ENCODE assay signal across 11 mouse cellular contexts in the genomic region with DNA sequence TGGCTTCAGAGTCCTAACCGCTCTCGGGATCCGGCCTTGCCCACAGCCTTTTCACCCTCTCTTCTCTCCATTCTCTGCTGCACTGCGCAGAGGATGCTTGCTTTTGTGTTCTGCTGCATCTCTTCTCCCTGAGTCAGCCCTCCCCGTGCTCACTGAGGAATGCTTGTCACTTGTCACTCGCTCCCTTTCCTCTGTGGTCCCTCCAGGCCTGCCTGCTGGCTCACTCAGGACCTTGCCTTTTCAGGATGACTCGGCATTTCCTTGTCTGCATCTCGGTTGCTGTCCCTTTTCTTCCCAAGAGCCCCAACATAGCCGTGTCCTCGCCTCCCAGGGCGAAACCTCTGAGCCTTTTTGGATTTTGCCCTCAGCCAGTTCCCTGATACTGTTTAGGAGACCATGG. TPM values are rescaled to one million over a fixed set of nuclear protein-coding genes. Genes with fewer than 3 reads are reported as not detected.
DNase-seq lines count a peak whose midpoint lies in the region; ATAC-seq and TF ChIP-seq lines count a peak whose summit lies in the region.
"Had no signal": no experiment of that assay in that cellular context is flagged by ENCODE, and none has a peak within 500 bp of the region (broad histone marks: within the 10 kb centered on the region; RNA-seq: fewer than 3 reads in every experiment).

No protein-coding gene starts in this region.

- no peaks in the 10 kb centered on the region for H3K27me3 ChIP-seq in lung, embryonic 14.5 days (ENCODE audit: insufficient read depth, low read length)
- no peaks in the 10 kb centered on the region for H3K27me3 ChIP-seq in liver, embryonic 13.5 days

- peak; percentile 36; the same call in 1 of the 2 replicates for ATAC-seq in lung, embryonic 14.5 days (ENCODE audit: insufficient read depth)
- peak; percentile 87 for ATAC-seq in liver, embryonic 13.5 days (ENCODE audit: low read depth)

- H3K4me1 ChIP-seq in lung, embryonic 14.5 days (ENCODE audit: insufficient read depth), result no peaks in the 10 kb centered on the region; the same call in 1 of the 2 replicates
- peaks cover 87% of the 10 kb centered on the region for H3K4me1 ChIP-seq in liver, embryonic 13.5 days (replicated peaks)

- intact Hi-C loops in gastrocnemius, adult 2 months (cut with DNase I), result no loop called here

- TF ChIP-seq CTCF in lung, embryonic 14.5 days (IDR thresholded peaks at IDR 0.05; ENCODE audit: low read depth), result no peak
- no peak for TF ChIP-seq CTCF in gastrocnemius, adult 2 months (IDR thresholded peaks at IDR 0.05)

- peak; percentile 51 for DNase-seq in embryo, embryonic 10 days (ENCODE audit: low spot score)
- DNase-seq in embryo, embryonic 10.5 days (ENCODE audit: low spot score), result no peak
- no peak for DNase-seq in lung, embryonic 14.5 days
- DNase-seq in lung, postnatal 25 days (ENCODE audit: low spot score), result no peak
- DNase-seq in c-Kit-positive CD71-positive TER-119-positive erythroid progenitor cells, embryonic 14.5 days (ENCODE audit: low spot score), result peak; percentile 53
- peak; percentile 68 for DNase-seq in liver, embryonic 13.5 days
- no peak for DNase-seq in gastrocnemius, adult 2 months
- DNase-seq in kidney, adult 9 months, result no peak
- DNase-seq: cerebellum, postnatal 14 days; kidney, adult 18-20 months; lung, adult 2 months had no signal

- no peak overlapping the region for H3K27ac ChIP-seq in lung, embryonic 14.5 days (ENCODE audit: low read depth)
- peak overlapping the region; percentile 78 for H3K27ac ChIP-seq in liver, embryonic 13.5 days
- H3K27ac ChIP-seq in gastrocnemius, adult 2 months, result no peak overlapping the region

- H3K9me3 ChIP-seq in lung, embryonic 14.5 days (ENCODE audit: low read depth, low read length), result no peaks in the 10 kb centered on the region
- H3K9me3 ChIP-seq in liver, embryonic 13.5 days (replicated peaks), result no peaks in the 10 kb centered on the region

- peaks cover 40% of the 10 kb centered on the region for H3K36me3 ChIP-seq in lung, embryonic 14.5 days (ENCODE audit: insufficient read depth)
- H3K36me3 ChIP-seq in liver, embryonic 13.5 days, result peaks cover 91% of the 10 kb centered on the region

- H3K9ac ChIP-seq in lung, embryonic 14.5 days, result no peak overlapping the region
- H3K9ac ChIP-seq in liver, embryonic 13.5 days, result peak overlapping the region; percentile 47

- H3K4me3 ChIP-seq in lung, embryonic 14.5 days (ENCODE audit: low read depth, low read length), result no peak overlapping the region
- no peak overlapping the region for H3K4me3 ChIP-seq in liver, embryonic 13.5 days (replicated peaks)
- H3K4me3 ChIP-seq in gastrocnemius, adult 2 months, result no peak overlapping the region

- WGBS in lung, embryonic 14.5 days, result 70% methylated on average over 11 of the region's 11 CpGs
- WGBS in liver, embryonic 13.5 days (ENCODE audit: insufficient replicate concordance), result 60% methylated on average over 11 of the region's 11 CpGs

- no peak overlapping the region for H3K4me2 ChIP-seq in lung, embryonic 14.5 days
- peak overlapping the region; percentile 28 for H3K4me2 ChIP-seq in liver, embryonic 13.5 days

RNA-seq across cellular contexts. Expression of a gene that starts 15.8 kb away (rescaled TPM):
- polyA plus RNA-seq in lung, embryonic 14.5 days (2014; fragmentation: Nextera tagmentation; extraction: Ambion mirVana), result 38.6 and 42.1 TPM in 2 replicates
- polyA plus RNA-seq in liver, embryonic 13.5 days (2015; fragmentation: Nextera tagmentation; extraction: Ambion mirVana), result 103 and 120 TPM in 2 replicates
- 10 to 100 TPM; 32.2 to 42.6 TPM for total RNA-seq in gastrocnemius, adult 2 months (2021)

RNA-seq across cellular contexts. Expression of a gene that starts 53.5 kb away (rescaled TPM):
- polyA plus RNA-seq in lung, embryonic 14.5 days (2014; fragmentation: Nextera tagmentation; extraction: Ambion mirVana), result 3.4 and 3.5 TPM in 2 replicates
- polyA plus RNA-seq in liver, embryonic 13.5 days (2015; fragmentation: Nextera tagmentation; extraction: Ambion mirVana), result 2.0 and 2.2 TPM in 2 replicates
- total RNA-seq in gastrocnemius, adult 2 months (2021), result 10 to 100 TPM; 14.8 to 15.1 TPM

Comparison
In these comparisons a context has a peak if more than half of its experiments do, and no peak if none do; other contexts are left out.
1. DNase-seq: peak in embryo, embryonic 10 days (single experiment), c-Kit-positive CD71-positive TER-119-positive erythroid progenitor cells, embryonic 14.5 days (single experiment) and liver, embryonic 13.5 days (single experiment); none in embryo, embryonic 10.5 days (single experiment), lung, embryonic 14.5 days (single experiment), lung, postnatal 25 days (single experiment), gastrocnemius, adult 2 months (single experiment) and kidney, adult 9 months (single experiment).